Mouse (Mus musculus) embryo, embryonic 11.5 days (tissue): ENCODE data around the gene Smc4.

Experiments used
- DNase-seq: peaks from one replicate; pipeline ENCODE4 v3.0.0-alpha.2; 2012; ENCODE audit warnings: low read depth, low spot score

Gene Smc4

DNA sequence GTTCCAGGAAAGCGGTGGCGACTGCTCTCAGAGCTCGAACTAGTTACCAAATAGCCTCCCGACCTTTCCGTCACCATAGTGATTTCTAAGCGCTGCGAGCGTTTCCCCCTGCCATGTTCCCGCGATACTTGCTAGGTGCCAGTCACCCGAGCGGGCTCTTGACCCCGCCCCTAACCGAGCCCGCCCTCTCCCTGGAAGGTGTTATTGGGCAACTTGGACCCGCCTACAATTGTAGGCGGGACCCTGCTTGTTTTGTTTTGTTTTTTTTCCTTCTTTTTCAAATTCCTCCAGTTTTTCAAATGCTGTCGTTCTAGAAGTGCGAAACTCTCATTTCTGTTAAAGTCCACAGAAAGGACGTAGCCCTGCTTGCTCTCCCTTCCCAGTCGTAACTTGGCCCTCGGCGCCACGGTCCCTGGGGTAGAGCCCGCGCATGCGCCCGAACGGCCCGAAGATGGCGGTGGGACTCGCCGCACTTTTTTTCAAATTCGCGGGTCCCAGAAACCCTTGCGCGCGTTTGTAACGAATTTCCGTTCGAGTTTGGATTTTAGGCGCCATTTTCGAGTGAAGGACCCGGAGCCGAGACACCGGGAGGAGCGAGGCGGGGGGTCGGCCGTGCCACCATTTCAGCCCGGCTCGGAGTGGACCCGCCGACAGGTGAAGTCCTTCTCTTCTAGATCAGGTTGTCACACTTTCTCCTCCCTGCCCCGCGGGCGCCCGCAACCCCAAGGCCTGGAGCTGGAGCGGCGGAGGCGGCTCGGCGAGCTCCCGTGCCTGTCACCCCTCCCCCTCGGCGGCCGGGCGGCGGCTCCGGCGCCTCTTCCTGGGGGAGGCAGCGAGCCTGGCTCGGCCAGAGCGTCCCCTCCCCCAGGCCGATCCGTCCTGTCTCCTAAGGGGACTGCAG, at the start of gene Smc4, which contains the start of gene Ift80:
TSS of gene Smc4 (plus strand) at position 302 of the 901 bp plus-strand sequence.
TSS of gene Ift80 (minus strand) at position 134 of the 901 bp plus-strand sequence.
- DNase-seq = peak; percentile 95

DNA sequence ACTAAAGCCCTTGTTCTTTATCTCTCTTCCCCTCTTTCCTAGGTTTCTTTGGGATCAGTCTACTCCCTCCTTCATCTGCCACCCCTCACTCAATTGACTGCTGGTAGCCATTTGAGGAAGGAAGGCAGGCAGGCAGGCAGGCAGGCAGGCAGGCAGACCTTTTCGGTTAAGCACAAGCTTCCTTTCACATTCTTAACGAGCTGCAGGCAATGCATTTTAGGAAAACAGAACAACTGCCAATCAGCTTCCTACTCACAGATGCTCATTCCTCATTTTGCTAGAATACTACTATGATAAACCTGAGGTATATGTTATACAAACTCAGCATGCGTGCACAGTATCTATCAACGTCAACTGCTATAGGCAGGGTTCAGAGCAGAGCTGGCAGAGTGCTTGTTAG, 48.1 kb upstream of the Smc4 start:
- no peak for DNase-seq

DNA sequence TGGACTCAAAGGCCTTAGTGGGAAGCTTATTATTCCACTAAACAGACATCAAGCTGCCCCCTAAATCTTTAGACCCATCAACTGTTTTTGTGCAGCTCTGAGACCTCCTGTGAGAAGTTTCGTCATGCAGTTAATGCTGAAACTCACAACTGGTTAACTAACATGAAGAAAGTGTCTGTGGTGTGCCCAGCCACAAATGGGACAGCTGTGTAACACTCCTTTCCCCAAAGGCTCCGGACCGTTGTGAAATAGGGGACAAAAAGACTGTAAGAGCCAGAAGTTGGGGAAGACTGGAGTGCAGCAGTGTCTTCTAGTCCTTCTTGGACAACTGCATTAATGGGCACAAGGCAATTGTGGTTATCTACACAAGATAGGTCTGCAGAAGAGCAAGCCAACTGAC, 47.1 kb upstream of the Smc4 start:
- DNase-seq = no peak

- DNase-seq = no peak
Measured at GRCm38 (mm10) chr3:68964682-68965081, 39.9 kb upstream of the Smc4 start.

- no peak for DNase-seq
Measured at GRCm38 (mm10) chr3:68966527-68967285, 37.8 kb upstream of the Smc4 start.

GRCm38 (mm10) chr3:68967404-68967803, 37.1 kb upstream of the Smc4 start:
- no peak for DNase-seq

- no peak for DNase-seq
Measured at GRCm38 (mm10) chr3:68969091-68969590, 35.4 kb upstream of the Smc4 start.

- DNase-seq = no peak
Measured at GRCm38 (mm10) chr3:68973574-68973973, 31.0 kb upstream of the Smc4 start.

GRCm38 (mm10) chr3:68974639-68975532, 29.7 kb upstream of the Smc4 start:
- no peak for DNase-seq

GRCm38 (mm10) chr3:68975533-68976490, 28.7 kb upstream of the Smc4 start:
- DNase-seq = no peak

DNA sequence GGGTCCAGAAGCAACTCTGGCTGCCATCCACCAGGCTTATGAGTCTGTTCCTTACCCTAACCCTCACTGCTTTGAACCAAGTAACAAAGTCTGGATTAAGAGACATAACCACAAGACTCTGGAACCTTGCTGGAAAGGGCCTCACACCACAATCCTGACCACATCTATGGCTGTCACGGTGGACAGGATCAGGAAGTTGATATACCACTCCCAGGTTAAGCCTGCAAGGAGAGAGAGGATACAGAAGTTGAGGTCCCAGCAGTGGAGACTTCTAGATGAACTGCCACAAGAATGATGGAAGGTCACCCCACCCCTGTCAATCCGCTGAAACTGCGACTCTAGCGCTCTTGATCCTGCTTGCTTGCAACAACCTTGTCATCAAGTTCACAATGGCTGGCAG, 26.8 kb upstream of the Smc4 start:
- DNase-seq = no peak

- DNase-seq = no peak
Measured at GRCm38 (mm10) chr3:68979187-68979586, 25.4 kb upstream of the Smc4 start.

GRCm38 (mm10) chr3:68980898-68981297, 23.6 kb upstream of the Smc4 start:
- no peak for DNase-seq

DNA sequence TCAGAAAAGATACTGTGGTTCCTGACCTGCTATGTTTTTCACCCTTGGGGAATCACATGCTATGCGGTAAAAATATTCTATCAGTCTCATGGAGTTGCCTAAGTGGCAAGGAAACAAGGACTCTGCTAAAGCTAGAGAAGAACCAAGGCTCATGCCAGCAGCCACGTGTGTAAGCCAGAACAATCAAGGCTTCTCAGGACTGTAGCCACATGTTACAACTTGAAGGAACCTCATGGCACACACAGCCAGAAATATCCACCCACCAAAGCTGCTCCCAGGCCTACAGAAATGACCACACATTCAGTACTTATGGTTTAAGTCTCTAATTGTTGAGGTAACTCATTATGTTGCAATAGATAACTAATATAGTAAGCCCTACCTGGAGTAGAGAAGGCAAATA, 18.0 kb upstream of the Smc4 start:
- DNase-seq = no peak

GRCm38 (mm10) chr3:69002781-69003180, 1.8 kb upstream of the Smc4 start:
- no peak for DNase-seq

GRCm38 (mm10) chr3:69004055-69004436, 492 bp upstream of the Smc4 start:
- no peak for DNase-seq

DNA sequence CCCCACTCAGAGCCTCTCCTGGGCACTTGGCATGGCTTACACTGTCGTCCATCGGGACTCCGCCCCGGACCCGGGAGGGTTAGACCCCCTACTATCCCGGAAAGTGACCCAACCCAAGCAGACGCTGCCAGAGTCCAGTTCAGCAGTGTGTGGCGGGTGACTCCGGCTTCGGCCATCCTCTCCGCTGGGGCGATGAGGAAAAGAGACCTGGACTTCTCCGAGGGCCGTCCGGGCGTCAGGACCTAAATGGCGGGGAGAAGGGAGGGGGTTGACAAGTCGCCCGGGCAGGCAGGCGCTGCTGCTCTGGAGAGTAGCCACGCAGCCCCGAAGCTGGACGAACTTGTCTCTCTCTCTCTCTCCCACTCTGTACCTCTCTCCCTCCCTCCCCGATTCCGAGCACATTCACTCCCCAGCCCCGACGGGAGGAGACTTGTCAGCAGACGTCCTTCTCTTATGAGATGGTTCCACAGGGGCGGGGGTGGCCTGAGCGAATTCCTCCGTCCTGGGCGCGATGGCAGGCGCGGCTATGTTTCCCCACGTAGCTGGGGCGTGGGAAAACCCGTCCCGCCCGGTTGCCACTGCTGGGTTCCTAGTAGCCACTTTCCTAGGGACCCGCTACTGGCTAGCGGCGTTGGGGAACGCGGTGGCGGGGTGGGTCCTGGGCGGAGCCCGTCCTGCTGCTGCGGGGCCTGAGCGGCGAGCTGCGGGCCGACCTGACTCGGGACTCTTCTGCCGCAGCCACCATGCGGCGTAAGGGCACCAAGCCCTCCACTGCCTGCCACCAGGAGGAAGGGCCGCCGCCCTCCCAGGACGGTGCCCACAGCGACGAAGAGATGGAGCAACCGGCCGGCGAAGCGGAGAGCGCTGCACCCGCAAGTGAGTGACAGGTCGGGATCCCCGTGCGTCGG, 1.1 kb downstream of the Smc4 start:
- peak; percentile 30 for DNase-seq

GRCm38 (mm10) chr3:69006246-69006760, 1.8 kb downstream of the Smc4 start:
- DNase-seq = no peak

GRCm38 (mm10) chr3:69008873-69009272, 4.3 kb downstream of the Smc4 start:
- no peak for DNase-seq
